ENCODE assay signal across 8 mouse cellular contexts in genomic region chr9:13299190-13299589, GRCm38 (mm10). TPM values are rescaled to one million over a fixed set of nuclear protein-coding genes. Genes with fewer than 3 reads are reported as not detected.
DNase-seq lines count a peak whose midpoint lies in the region; ATAC-seq lines count a peak whose summit lies in the region.

No protein-coding gene starts in this region.

- H3K4me2 ChIP-seq in heart, embryonic 11.5 days, result peak overlapping the region; percentile 97
- H3K4me2 ChIP-seq in limb, embryonic 15.5 days, result peak overlapping the region; percentile 94
- H3K4me2 ChIP-seq in stomach, embryonic 16.5 days (ENCODE audit: low read depth, low read length), result peak overlapping the region; percentile 93

- peaks cover 54% of the 10 kb centered on the region for H3K4me1 ChIP-seq in heart, embryonic 11.5 days (ENCODE audit: control insufficient read depth, insufficient read depth, low read length)
- H3K4me1 ChIP-seq in limb, embryonic 15.5 days, result peaks cover 52% of the 10 kb centered on the region
- H3K4me1 ChIP-seq in stomach, embryonic 16.5 days (ENCODE audit: control insufficient read depth, insufficient read depth, low read length), result peaks cover 52% of the 10 kb centered on the region

- H3K36me3 ChIP-seq in heart, embryonic 11.5 days (ENCODE audit: control insufficient read depth, insufficient read depth, low read length), result no peaks in the 10 kb centered on the region
- no peaks in the 10 kb centered on the region for H3K36me3 ChIP-seq in limb, embryonic 15.5 days
- H3K36me3 ChIP-seq in stomach, embryonic 16.5 days (ENCODE audit: control insufficient read depth, insufficient read depth, low read length), result no peaks in the 10 kb centered on the region

- no peak overlapping the region; the same call in 1 of the 2 replicates for H3K27ac ChIP-seq in heart, embryonic 11.5 days (ENCODE audit: low read depth, low read length)
- no peak overlapping the region for H3K27ac ChIP-seq in limb, embryonic 15.5 days
- H3K27ac ChIP-seq in stomach, embryonic 16.5 days (ENCODE audit: low read length), result no peak overlapping the region

- H3K9me3 ChIP-seq in heart, embryonic 11.5 days (replicated peaks; ENCODE audit: control insufficient read depth, low read length), result no peaks in the 10 kb centered on the region
- H3K9me3 ChIP-seq in limb, embryonic 15.5 days, result no peaks in the 10 kb centered on the region
- H3K9me3 ChIP-seq in stomach, embryonic 16.5 days (replicated peaks; ENCODE audit: control insufficient read depth, low read length), result no peaks in the 10 kb centered on the region

- peak overlapping the region; percentile 24; the same call in 1 of the 2 replicates for H3K9ac ChIP-seq in heart, embryonic 11.5 days (ENCODE audit: low read depth, low read length)
- no peak overlapping the region for H3K9ac ChIP-seq in limb, embryonic 15.5 days
- H3K9ac ChIP-seq in stomach, embryonic 16.5 days (ENCODE audit: low read length), result no peak overlapping the region

- DNase-seq in cerebellum, adult 8-10 months, result peak; percentile 27
- peak; percentile 58 for DNase-seq in Muller cell, postnatal 12 days (ENCODE audit: inconsistent ontology term)
- DNase-seq in adrenal gland, adult 8-10 months, result no peak
- no peak for DNase-seq in testis, postnatal 10 days (ENCODE audit: low spot score)

- H3K4me3 ChIP-seq in heart, embryonic 11.5 days (ENCODE audit: low read depth, low read length), result peak overlapping the region; percentile 71
- peak overlapping the region; percentile 51 for H3K4me3 ChIP-seq in limb, embryonic 15.5 days
- peak overlapping the region; percentile 72 for H3K4me3 ChIP-seq in stomach, embryonic 16.5 days (replicated peaks; ENCODE audit: low read length)

- no peaks in the 10 kb centered on the region for H3K27me3 ChIP-seq in heart, embryonic 11.5 days (ENCODE audit: control insufficient read depth, insufficient read depth, low read length)
- no peaks in the 10 kb centered on the region for H3K27me3 ChIP-seq in limb, embryonic 15.5 days
- no peaks in the 10 kb centered on the region for H3K27me3 ChIP-seq in stomach, embryonic 16.5 days (ENCODE audit: control insufficient read depth, insufficient read depth, low read length)

- ATAC-seq in cerebellum, adult (ENCODE audit: insufficient number of reproducible peaks, low FRiP score, low TSS enrichment), result no peak
- ATAC-seq in heart, embryonic 11.5 days (replicated peaks; ENCODE audit: insufficient number of reproducible peaks, low FRiP score, low TSS enrichment), result no peak
- no peak for ATAC-seq in limb, embryonic 15.5 days (ENCODE audit: insufficient number of reproducible peaks, low FRiP score, low TSS enrichment, low read depth)
- no peak for ATAC-seq in stomach, embryonic 16.5 days (ENCODE audit: insufficient read depth, low FRiP score)

- WGBS in heart, embryonic 11.5 days (ENCODE audit: insufficient replicate concordance), result 76% methylated on average over 6 of the region's 6 CpGs
- WGBS in limb, embryonic 15.5 days, result 73% methylated on average over 6 of the region's 6 CpGs
- 75% methylated on average over 6 of the region's 6 CpGs for WGBS in stomach, embryonic 16.5 days

RNA-seq across cellular contexts. Expression of gene Maml2, which starts 1.4 kb away (rescaled TPM):
- polyA plus RNA-seq in heart, embryonic 11.5 days (2014; fragmentation: Nextera tagmentation; extraction: Ambion mirVana), result 9.1 and 9.2 TPM in 2 replicates
- 10.2 and 10.9 TPM in 2 replicates for polyA plus RNA-seq in limb, embryonic 15.5 days (2015; fragmentation: Nextera tagmentation; extraction: Ambion mirVana)
- polyA plus RNA-seq in stomach, embryonic 16.5 days (2015; fragmentation: Nextera tagmentation; extraction: Ambion mirVana), result 8.9 and 9.6 TPM in 2 replicates
- total RNA-seq in adrenal gland, adult 8-10 months (2022), result 10 to 100 TPM in 2 of 4 experiments, 1 to 10 TPM in 2; 6.7 to 13.7 (median 9.6) TPM

RNA-seq across cellular contexts. Expression of gene Ccdc82, which starts 52.4 kb away (rescaled TPM):
- polyA plus RNA-seq in heart, embryonic 11.5 days (2014; fragmentation: Nextera tagmentation; extraction: Ambion mirVana), result 7.8 and 8.0 TPM in 2 replicates
- 8.3 and 8.5 TPM in 2 replicates for polyA plus RNA-seq in limb, embryonic 15.5 days (2015; fragmentation: Nextera tagmentation; extraction: Ambion mirVana)
- 11.4 and 13.7 TPM in 2 replicates for polyA plus RNA-seq in stomach, embryonic 16.5 days (2015; fragmentation: Nextera tagmentation; extraction: Ambion mirVana)
- total RNA-seq in adrenal gland, adult 8-10 months (2022), result 10 to 100 TPM; 15.8 to 30.0 (median 21.9) TPM

RNA-seq across cellular contexts. Expression of gene Jrkl, which starts 53.6 kb away (rescaled TPM):
- polyA plus RNA-seq in heart, embryonic 11.5 days (2014; fragmentation: Nextera tagmentation; extraction: Ambion mirVana), result 6.7 and 7.1 TPM in 2 replicates
- 8.9 and 9.9 TPM in 2 replicates for polyA plus RNA-seq in limb, embryonic 15.5 days (2015; fragmentation: Nextera tagmentation; extraction: Ambion mirVana)
- polyA plus RNA-seq in stomach, embryonic 16.5 days (2015; fragmentation: Nextera tagmentation; extraction: Ambion mirVana), result 9.7 and 12.5 TPM in 2 replicates
- total RNA-seq in adrenal gland, adult 8-10 months (2022), result 1 to 10 TPM; 7.7 to 9.5 (median 8.0) TPM

Comparison
In these comparisons a context has a peak if more than half of its experiments do, and no peak if none do; other contexts are left out.
1. DNase-seq: peak in cerebellum, adult 8-10 months (single experiment) and Muller cell, postnatal 12 days (single experiment); none in adrenal gland, adult 8-10 months (single experiment) and testis, postnatal 10 days (single experiment).
2. Peak in every context shown above with its lines, with median percentiles within 50 percentile points of each other: H3K4me2 ChIP-seq and H3K4me3 ChIP-seq.